Mouse (Mus musculus): Measurements from ENCODE around the gene Lgr6.

- no peak for TF ChIP-seq POLR2A (IDR thresholded peaks at IDR 0.05; ENCODE audit: low read depth, low read length)
- TF ChIP-seq CTCF (IDR thresholded peaks at IDR 0.05; ENCODE audit: extremely low read depth, insufficient read depth, insufficient read length, insufficient replicate concordance): no peak
Observed at GRCm38 (mm10) chr1:135085296-135085871, 19.7 kb downstream of the Lgr6 start.
